Mouse (Mus musculus) lung, embryonic 14.5 days (tissue): ENCODE results near the gene 4930447C04Rik. TPM values are rescaled to one million over a fixed set of nuclear protein-coding genes. Genes with fewer than 3 reads are reported as not detected.

Experiments used
- ATAC-seq: fragments of 200-750 bp; cut with Nextera tagmentation; 2 replicates; pipeline ENCODE4 v1.8.0; 2017; ENCODE audit warnings: mild to moderate bottlenecking, moderate TSS enrichment, moderate library complexity; ENCODE audit not compliant: insufficient read depth
- DNase-seq: peaks from one replicate; pipeline ENCODE4 v3.0.0-alpha.2; 2015
- H3K27ac ChIP-seq: fragments of 300-500 bp; sonication (generic); 2 replicates; pipeline ENCODE4 v1.5.1; 2014; ENCODE audit warnings: low read depth, mild to moderate bottlenecking, moderate library complexity
- H3K27me3 ChIP-seq: fragments of 300-500 bp; sonication (generic); 2 replicates; pipeline ENCODE4 v1.6.1; 2014; ENCODE audit warnings: low read length, control low read depth; ENCODE audit not compliant: insufficient read depth
- H3K36me3 ChIP-seq: fragments of 300-500 bp; sonication (generic); 2 replicates; pipeline ENCODE4 v1.6.1; 2014; ENCODE audit warnings: control low read depth; ENCODE audit not compliant: insufficient read depth
- H3K4me1 ChIP-seq: fragments of 300-500 bp; sonication (generic); 2 replicates; pipeline ENCODE4 v1.6.1; 2014; ENCODE audit warnings: antibody characterized with exemption, control low read depth; ENCODE audit not compliant: insufficient read depth
- H3K4me2 ChIP-seq: fragments of 300-500 bp; sonication (generic); 2 replicates; pipeline ENCODE4 v1.6.1; 2014; ENCODE audit warnings: mild to moderate bottlenecking
- H3K4me3 ChIP-seq: fragments of 300-500 bp; sonication (generic); 2 replicates; pipeline ENCODE4 v1.5.1; 2014; ENCODE audit warnings: low read depth, low read length
- H3K9ac ChIP-seq: fragments of 300-500 bp; sonication (generic); 2 replicates; pipeline ENCODE4 v1.6.1; 2014
- H3K9me3 ChIP-seq: fragments of 300-500 bp; sonication (generic); 2 replicates; pipeline ENCODE4 v1.6.1; 2016; ENCODE audit warnings: low read depth, low read length, control low read depth
- CTCF ChIP-seq: IDR thresholded peaks from 2 replicates; pipeline ENCODE4 v1.5.1; 2016; ENCODE audit warnings: antibody characterized with exemption, low read depth
- WGBS: fragments of 180-500 bp; shearing (Covaris S2); extraction: QIAGEN DNeasy Blood & Tissue Kit; methylation state at CpG from one replicate; pipeline ENCODE4 v1.1.7; 2014; 5-methylcytosine and 5-hydroxymethylcytosine counted together
- polyA plus RNA-seq: library from polyadenylated mRNA; unstranded; fragments of >200 nt; fragmentation: Nextera tagmentation; extraction: Ambion mirVana; gene quantifications from 2 replicates; pipeline ENCODE4 v1.2.1, GENCODE M21; 2014

4930447C04Rik gene
- polyA plus RNA-seq, 1 experiment from 2014 or later = 0.63 TPM

DNA sequence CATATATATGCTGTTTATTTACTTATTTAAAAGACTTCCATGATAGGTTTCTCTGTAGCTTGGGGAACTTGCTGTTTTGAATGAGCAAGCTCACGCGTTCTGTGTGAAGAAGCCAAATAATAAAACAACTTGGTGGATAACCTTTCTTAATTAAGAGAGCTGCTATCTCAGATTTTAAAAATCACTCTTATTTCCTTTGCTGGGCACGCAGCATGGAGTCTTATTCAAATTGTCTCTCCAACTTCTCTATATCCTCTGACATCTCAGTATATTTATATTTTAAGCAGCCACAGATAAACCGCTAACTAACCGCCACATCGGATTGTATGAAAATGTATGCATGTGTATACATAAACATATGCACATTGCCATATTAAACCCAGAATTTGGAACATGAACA lies 1.6 kb upstream of the 4930447C04Rik start:
- Histone ChIP-seq H3K4me1 (no peaks in the 10 kb centered on the region), H3K27me3 (peaks cover 98% of the 10 kb centered on the region), H3K36me3 (no peaks in the 10 kb centered on the region), H3K4me3 (no peak overlapping the region), H3K9ac (no peak overlapping the region), H3K27ac (no peak overlapping the region), H3K4me2 (no peak overlapping the region), H3K9me3 (no peaks in the 10 kb centered on the region)
- 21% methylated on average over 6 of the region's 6 CpGs for WGBS
- no peak for DNase-seq
- ATAC-seq = no peak
- no peak for TF ChIP-seq CTCF

DNA sequence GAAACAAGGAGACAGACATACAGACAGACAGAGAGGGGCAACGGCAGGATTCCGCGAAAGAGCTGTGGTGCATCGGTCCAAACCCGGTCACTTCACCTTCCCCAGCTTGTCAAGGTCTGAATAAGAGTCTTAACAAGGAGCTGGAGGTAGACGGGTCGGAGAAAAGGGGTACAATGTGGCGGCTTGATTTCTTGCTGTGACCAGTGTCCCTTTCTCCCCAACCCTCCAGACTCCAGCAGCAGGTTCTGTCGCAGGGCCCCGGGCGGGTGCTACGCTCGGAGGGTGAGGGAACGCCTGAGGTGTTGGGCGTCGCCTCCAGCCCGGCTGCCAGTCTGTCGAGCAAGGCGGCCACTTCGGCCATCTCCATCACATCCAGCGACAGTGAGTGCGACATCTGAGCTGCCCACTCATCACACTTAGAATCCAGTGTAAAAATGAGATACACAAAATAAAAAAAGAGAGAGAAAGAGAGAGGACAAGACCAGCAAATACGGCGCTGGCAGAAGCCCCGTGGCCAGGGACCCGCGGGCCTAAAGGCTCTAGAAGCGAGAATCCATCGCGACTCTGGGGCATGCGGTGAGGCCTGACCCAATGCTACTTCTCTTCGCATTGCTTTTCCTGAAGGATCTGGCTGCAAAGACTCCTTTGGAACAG lies 951 bp upstream of the 4930447C04Rik start:
- H3K4me3 ChIP-seq = no peak overlapping the region
- H3K36me3 ChIP-seq = no peaks in the 10 kb centered on the region
- TF ChIP-seq CTCF = no peak
- no peak overlapping the region for H3K9ac ChIP-seq
- peak; percentile 12 for DNase-seq
- no peaks in the 10 kb centered on the region for H3K9me3 ChIP-seq
- no peak overlapping the region for H3K4me2 ChIP-seq
- WGBS = under 1% methylated on average over 32 of the region's 32 CpGs
- no peak overlapping the region for H3K27ac ChIP-seq
- no peaks in the 10 kb centered on the region for H3K4me1 ChIP-seq
- peaks cover 100% of the 10 kb centered on the region for H3K27me3 ChIP-seq
- no peak for ATAC-seq

DNA sequence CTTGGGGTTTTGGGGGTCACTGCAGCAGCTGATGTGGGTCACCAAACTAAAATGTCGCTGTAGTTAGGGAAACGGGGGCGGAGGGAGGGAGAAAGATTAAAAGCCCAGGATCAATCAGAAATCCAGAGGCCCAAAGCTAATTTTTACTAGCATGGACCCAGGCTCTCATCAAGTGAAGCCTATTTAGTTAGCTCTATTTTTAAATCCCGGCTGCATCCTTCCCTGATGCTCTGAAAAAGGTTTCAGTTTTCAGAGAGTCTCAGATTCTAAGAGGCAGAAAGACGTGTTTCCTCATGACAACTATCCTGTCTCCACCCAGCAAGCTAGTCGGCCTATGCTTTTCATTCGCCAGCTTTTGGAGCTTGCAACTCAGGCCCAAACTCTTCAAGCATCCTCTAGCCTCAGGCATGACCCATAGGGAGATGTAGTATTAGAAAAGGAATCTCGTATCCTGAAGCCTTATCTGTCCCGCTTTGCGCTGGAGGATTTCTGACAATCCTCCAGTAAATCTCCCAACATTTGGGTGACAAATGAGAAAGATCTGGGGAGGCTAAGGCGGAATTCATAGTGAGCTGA lies 336 bp upstream of the 4930447C04Rik start:
- Histone ChIP-seq H3K4me1 (no peaks in the 10 kb centered on the region), H3K9ac (no peak overlapping the region), H3K4me3 (no peak overlapping the region), H3K27ac (no peak overlapping the region), H3K4me2 (no peak overlapping the region), H3K27me3 (peaks cover 98% of the 10 kb centered on the region), H3K9me3 (no peaks in the 10 kb centered on the region), H3K36me3 (no peaks in the 10 kb centered on the region)
- no peak for TF ChIP-seq CTCF
- 4% methylated on average over 11 of the region's 11 CpGs for WGBS
- DNase-seq = peak; percentile 12
- ATAC-seq = no peak

DNA sequence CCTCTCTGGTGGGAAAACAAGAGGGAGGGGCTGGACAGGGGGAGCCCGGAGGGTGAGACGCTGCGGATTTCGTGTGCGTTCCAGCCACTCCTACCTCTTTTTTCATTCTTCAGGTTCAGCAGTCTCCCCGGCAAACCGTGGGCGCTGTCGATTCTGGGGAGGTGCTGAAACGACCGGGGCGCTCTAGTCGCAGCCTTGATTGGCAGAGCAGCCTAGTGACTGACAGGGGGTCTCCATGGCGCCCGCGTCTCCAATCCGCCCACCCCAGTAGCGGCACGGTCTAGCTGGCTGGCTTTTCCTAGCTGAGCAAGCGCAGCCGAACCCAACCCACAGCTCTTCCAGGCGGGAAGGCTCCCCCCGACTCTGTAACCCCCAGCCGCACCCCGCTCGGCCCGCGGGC lies 958 bp downstream of the 4930447C04Rik start, which contains the start of gene Six6:
TSS of gene Six6 (plus strand) at position 277 of the 400 bp plus-strand sequence.
- ATAC-seq = peak; percentile 21; the same call in 1 of the 2 replicates
- no peak within 1 kb of the TSS for H3K9ac ChIP-seq
- no peaks in the 10 kb centered on the region for H3K9me3 ChIP-seq
- peaks cover 90% of the 10 kb centered on the region for H3K27me3 ChIP-seq
- DNase-seq = peak; percentile 68
- no peak within 1 kb of the TSS for H3K27ac ChIP-seq
- peak within 1 kb of the TSS; percentile 11; the same call in 1 of the 2 replicates for H3K4me3 ChIP-seq
- WGBS = under 1% methylated on average over 28 of the region's 28 CpGs
- H3K4me2 ChIP-seq = peak within 1 kb of the TSS; percentile 20; the same call in 1 of the 2 replicates
- no peak for TF ChIP-seq CTCF
- H3K4me1 ChIP-seq = no peaks in the 10 kb centered on the region
- H3K36me3 ChIP-seq = no peaks in the 10 kb centered on the region

DNA sequence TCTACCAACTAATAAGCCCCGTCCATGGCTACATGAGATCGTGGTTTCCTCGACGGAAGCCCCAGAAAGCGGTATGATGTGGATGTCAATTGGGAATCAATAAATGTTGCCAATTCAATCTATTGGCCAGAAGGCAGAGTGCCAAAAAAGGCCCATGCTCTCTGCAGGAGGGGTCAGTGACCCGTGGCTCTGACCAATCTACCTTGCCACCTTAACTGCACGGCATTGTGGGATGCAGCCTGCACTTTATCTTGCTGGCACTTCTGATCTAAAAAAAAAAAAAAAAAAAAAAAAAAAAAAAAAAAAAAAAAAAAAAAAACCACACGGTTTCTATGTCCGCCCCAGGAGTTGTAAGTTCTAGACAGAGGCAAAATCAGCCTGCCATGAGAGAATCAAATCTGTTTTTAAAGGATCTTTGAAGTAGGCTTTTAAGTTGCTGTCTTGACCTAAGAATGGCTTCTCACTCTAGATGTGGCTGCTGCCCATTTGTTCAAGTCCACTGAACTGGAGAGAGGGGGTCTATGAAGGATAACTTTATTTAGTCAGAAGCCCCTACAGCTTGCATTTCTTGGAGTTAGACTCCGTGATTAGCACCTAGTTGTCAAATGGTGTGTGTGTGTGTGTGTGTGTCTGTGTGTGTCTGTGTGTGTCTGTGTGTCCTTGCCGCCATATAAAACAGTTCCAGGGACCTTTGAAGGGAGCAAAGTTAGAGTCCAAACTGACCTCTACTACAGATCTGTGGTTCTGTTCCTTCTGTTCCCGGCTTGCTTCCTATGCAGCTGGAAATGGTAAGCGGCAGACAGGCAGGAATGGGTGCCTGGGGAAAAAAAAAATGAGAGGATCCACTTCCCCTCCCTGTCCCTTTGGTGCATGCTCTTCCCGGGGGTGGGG lies 1.7 kb downstream of the 4930447C04Rik start:
- no peak for TF ChIP-seq CTCF
- DNase-seq = peak; percentile 4

DNA sequence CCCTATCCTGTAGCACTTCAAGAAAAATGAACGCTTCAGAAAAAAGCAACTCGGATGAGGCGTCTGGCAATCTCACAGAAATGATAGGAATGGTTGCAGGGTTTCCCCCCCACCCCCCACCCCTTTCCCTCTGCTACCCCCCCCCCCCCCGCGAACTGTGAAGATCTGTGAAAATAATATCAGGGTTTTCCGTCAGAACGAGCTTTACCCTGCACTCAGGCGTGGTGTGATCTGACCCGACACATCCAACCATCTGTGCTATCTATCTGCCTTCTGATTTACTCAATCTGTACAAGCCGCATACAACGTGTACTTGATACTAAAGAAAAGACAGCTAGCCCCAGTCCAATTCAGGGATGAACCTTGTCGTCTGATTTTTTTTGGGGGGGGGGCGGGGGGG lies 2.4 kb downstream of the 4930447C04Rik start:
- Histone ChIP-seq H3K4me3 (no peak overlapping the region), H3K4me1 (no peaks in the 10 kb centered on the region), H3K9me3 (no peaks in the 10 kb centered on the region), H3K9ac (no peak overlapping the region), H3K4me2 (no peak overlapping the region), H3K36me3 (no peaks in the 10 kb centered on the region), H3K27ac (no peak overlapping the region), H3K27me3 (peaks cover 76% of the 10 kb centered on the region)
- 4% methylated on average over 13 of the region's 13 CpGs for WGBS
- TF ChIP-seq CTCF = no peak
- DNase-seq (no peak), ATAC-seq (no peak)

More for the DNA sequence above, 1.7 kb downstream of the 4930447C04Rik start:
- no peak overlapping the region for H3K4me3 ChIP-seq
- 7% methylated on average over 14 of the region's 14 CpGs for WGBS
- H3K4me2 ChIP-seq = no peak overlapping the region
- H3K27me3 ChIP-seq = peaks cover 82% of the 10 kb centered on the region
- no peaks in the 10 kb centered on the region for H3K4me1 ChIP-seq
- no peaks in the 10 kb centered on the region for H3K36me3 ChIP-seq
- H3K9ac ChIP-seq = no peak overlapping the region
- no peaks in the 10 kb centered on the region for H3K9me3 ChIP-seq
- H3K27ac ChIP-seq = no peak overlapping the region
- ATAC-seq = no peak
